ENCODE assay signal across 19 mouse cellular contexts in the genomic region with DNA sequence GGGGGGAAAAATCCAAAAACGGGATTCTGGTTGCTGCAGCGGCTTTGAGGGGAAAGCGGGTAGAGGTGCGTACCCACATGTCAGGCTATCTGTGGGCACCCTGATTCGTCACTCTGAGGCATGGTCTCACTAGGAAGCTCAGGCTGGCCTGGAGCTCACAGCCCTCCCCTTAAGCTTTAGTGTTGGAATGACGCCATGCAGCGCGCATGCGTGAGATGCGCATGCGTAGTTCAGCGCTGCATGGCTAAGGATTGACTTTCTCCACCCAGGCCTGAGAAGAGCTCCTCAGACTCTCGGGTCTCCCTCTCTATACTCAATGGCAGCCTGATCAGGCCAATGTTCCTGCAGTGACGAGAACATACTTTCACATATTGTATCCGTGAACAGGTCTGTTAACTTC. TPM values are rescaled to one million over a fixed set of nuclear protein-coding genes. Genes with fewer than 3 reads are reported as not detected.
DNase-seq lines count a peak whose midpoint lies in the region; ATAC-seq and TF ChIP-seq lines count a peak whose summit lies in the region.
"Had no signal": no experiment of that assay in that cellular context is flagged by ENCODE, and none has a peak within 500 bp of the region (broad histone marks: within the 10 kb centered on the region; RNA-seq: fewer than 3 reads in every experiment).

No protein-coding gene starts in this region.

- 90% methylated on average over 15 of the region's 15 CpGs for WGBS in forebrain, embryonic 12.5 days
- 86% methylated on average over 15 of the region's 15 CpGs for WGBS in forebrain, embryonic 13.5 days
- WGBS in olfactory bulb, adult 2 months, result 57% methylated on average over 15 of the region's 15 CpGs
- WGBS in heart, embryonic 11.5 days (ENCODE audit: insufficient replicate concordance), result 75% methylated on average over 15 of the region's 15 CpGs

- H3K4me3 ChIP-seq in forebrain, embryonic 12.5 days (replicated peaks), result no peak overlapping the region
- no peak overlapping the region for H3K4me3 ChIP-seq in forebrain, embryonic 13.5 days
- H3K4me3 ChIP-seq in layer of hippocampus, adult 2 months, result no peak overlapping the region
- H3K4me3 ChIP-seq in testis, adult 2 months (ENCODE audit: control insufficient read depth, low read depth, low read length), result peak overlapping the region; percentile 1; the same call in 1 of the 2 replicates
- no peak overlapping the region for H3K4me3 ChIP-seq in olfactory bulb, adult 2 months (ENCODE audit: insufficient read depth, low read depth, low read length)
- H3K4me3 ChIP-seq in heart, embryonic 11.5 days (ENCODE audit: low read depth, low read length), result no peak overlapping the region
- H3K4me3 ChIP-seq: heart, embryonic 10.5 days; neural tube, embryonic 12.5 days; stomach, embryonic 15.5 days had no signal

- H3K27me3 ChIP-seq in forebrain, embryonic 12.5 days, result peaks cover 9% of the 10 kb centered on the region; the same call in 1 of the 2 replicates
- H3K27me3 ChIP-seq in forebrain, embryonic 13.5 days, result no peaks in the 10 kb centered on the region
- no peaks in the 10 kb centered on the region for H3K27me3 ChIP-seq in testis, adult 2 months (ENCODE audit: control insufficient read depth, insufficient read depth, low read length)
- peaks cover 17% of the 10 kb centered on the region for H3K27me3 ChIP-seq in heart, embryonic 11.5 days (ENCODE audit: control insufficient read depth, insufficient read depth, low read length)
- H3K27me3 ChIP-seq: neural tube, embryonic 12.5 days; stomach, embryonic 15.5 days had no signal

- peak overlapping the region; percentile 78; the same call in 1 of the 2 replicates for H3K27ac ChIP-seq in forebrain, embryonic 12.5 days
- no peak overlapping the region; the same call in 1 of the 2 replicates for H3K27ac ChIP-seq in forebrain, embryonic 13.5 days
- H3K27ac ChIP-seq in layer of hippocampus, adult 2 months, result peak overlapping the region; percentile 98
- H3K27ac ChIP-seq in testis, adult 2 months (ENCODE audit: control insufficient read depth, insufficient read depth, low read depth, low read length), result no peak overlapping the region
- peak overlapping the region; percentile 82 for H3K27ac ChIP-seq in olfactory bulb, adult 2 months (ENCODE audit: insufficient read depth, low read depth, low read length)
- H3K27ac ChIP-seq in heart, embryonic 11.5 days (ENCODE audit: low read depth, low read length), result no peak overlapping the region
- H3K27ac ChIP-seq: heart, embryonic 10.5 days; stomach, embryonic 15.5 days had no signal

- no peak for DNase-seq in layer of hippocampus, adult 2 months (ENCODE audit: low spot score in 2 of 2)
- no peak for DNase-seq in layer of hippocampus, postnatal 10 days (ENCODE audit: low spot score in 2 of 2)
- DNase-seq in testis, postnatal 14 days (ENCODE audit: low spot score), result no peak
- DNase-seq: adrenal gland, postnatal 10 days; heart, postnatal 10 days; left cerebral cortex, postnatal 4 days; liver; thymus, postnatal 14 days had no signal

- H3K4me2 ChIP-seq in forebrain, embryonic 12.5 days, result no peak overlapping the region
- no peak overlapping the region for H3K4me2 ChIP-seq in forebrain, embryonic 13.5 days
- H3K4me2 ChIP-seq in heart, embryonic 11.5 days, result no peak overlapping the region
- H3K4me2 ChIP-seq: stomach, embryonic 15.5 days had no signal

- H3K36me3 ChIP-seq in forebrain, embryonic 12.5 days (replicated peaks), result no peaks in the 10 kb centered on the region
- H3K36me3 ChIP-seq in forebrain, embryonic 13.5 days (ENCODE audit: poor library complexity, severe bottlenecking), result no peaks in the 10 kb centered on the region
- no peaks in the 10 kb centered on the region for H3K36me3 ChIP-seq in testis, adult 2 months (ENCODE audit: control insufficient read depth, insufficient read depth, low read length)
- no peaks in the 10 kb centered on the region for H3K36me3 ChIP-seq in heart, embryonic 11.5 days (ENCODE audit: control insufficient read depth, insufficient read depth, low read length)
- H3K36me3 ChIP-seq: heart, embryonic 10.5 days; neural tube, embryonic 12.5 days; stomach, embryonic 15.5 days had no signal

- no peak for TF ChIP-seq CTCF in layer of hippocampus, adult 2 months (conservative IDR thresholded peaks at IDR 0.05)
- no peak for TF ChIP-seq CTCF in testis, adult 2 months (IDR thresholded peaks at IDR 0.05; ENCODE audit: control insufficient read depth, insufficient read depth, insufficient replicate concordance, low read depth, low read length)
- TF ChIP-seq CTCF in olfactory bulb, adult 2 months (IDR thresholded peaks at IDR 0.05; ENCODE audit: insufficient read depth, low read depth, low read length), result no peak

- ATAC-seq in forebrain, embryonic 12.5 days (ENCODE audit: low FRiP score), result no peak
- ATAC-seq in forebrain, embryonic 13.5 days, result no peak
- no peak for ATAC-seq in heart, embryonic 11.5 days (replicated peaks; ENCODE audit: insufficient number of reproducible peaks, low FRiP score, low TSS enrichment)
- ATAC-seq: CD4-positive, CD25-positive, alpha-beta regulatory T cell, adult 4 months; lung, postnatal 0 days had no signal

- TF ChIP-seq POLR2A in testis, adult 2 months (IDR thresholded peaks at IDR 0.05; ENCODE audit: control insufficient read depth, low read depth, low read length), result no peak
- no peak; the same call in 1 of the 2 replicates for TF ChIP-seq POLR2A in olfactory bulb, adult 2 months (IDR thresholded peaks at IDR 0.05; ENCODE audit: insufficient read depth, low read depth, low read length)

- no peak overlapping the region for H3K9ac ChIP-seq in forebrain, embryonic 12.5 days
- H3K9ac ChIP-seq in forebrain, embryonic 13.5 days, result no peak overlapping the region
- no peak overlapping the region for H3K9ac ChIP-seq in heart, embryonic 11.5 days (ENCODE audit: low read depth, low read length)
- H3K9ac ChIP-seq: neural tube, embryonic 12.5 days; stomach, embryonic 15.5 days had no signal

- no peaks in the 10 kb centered on the region for H3K9me3 ChIP-seq in forebrain, embryonic 12.5 days
- H3K9me3 ChIP-seq in forebrain, embryonic 13.5 days (replicated peaks), result no peaks in the 10 kb centered on the region
- no peaks in the 10 kb centered on the region for H3K9me3 ChIP-seq in heart, embryonic 11.5 days (replicated peaks; ENCODE audit: control insufficient read depth, low read length)
- H3K9me3 ChIP-seq: heart, embryonic 10.5 days; neural tube, embryonic 12.5 days; stomach, embryonic 15.5 days had no signal

- peaks cover 53% of the 10 kb centered on the region for H3K4me1 ChIP-seq in forebrain, embryonic 12.5 days
- peaks cover 58% of the 10 kb centered on the region for H3K4me1 ChIP-seq in forebrain, embryonic 13.5 days
- H3K4me1 ChIP-seq in testis, adult 2 months (ENCODE audit: control insufficient read depth, insufficient read depth, low read length), result peaks cover 17% of the 10 kb centered on the region
- peaks cover 63% of the 10 kb centered on the region for H3K4me1 ChIP-seq in olfactory bulb, adult 2 months (ENCODE audit: control insufficient read depth, insufficient read depth, low read length)
- no peaks in the 10 kb centered on the region for H3K4me1 ChIP-seq in heart, embryonic 11.5 days (ENCODE audit: control insufficient read depth, insufficient read depth, low read length)
- H3K4me1 ChIP-seq: stomach, embryonic 15.5 days had no signal

RNA-seq across cellular contexts. Expression of a gene that starts 24.2 kb away (rescaled TPM):
- polyA plus RNA-seq in forebrain, embryonic 12.5 days (2016; fragmentation: Nextera tagmentation; extraction: Ambion mirVana), result 13.4 and 14.8 TPM in 2 replicates
- 22.5 and 24.0 TPM in 2 replicates for polyA plus RNA-seq in forebrain, embryonic 13.5 days (2015; fragmentation: Nextera tagmentation; extraction: Ambion mirVana)
- total RNA-seq in layer of hippocampus, adult 2 months (2021), result 100 to 1,000 TPM; 233 to 235 TPM
- total RNA-seq in layer of hippocampus, postnatal 10 days (2021), result 100 to 1,000 TPM; 192 TPM
- polyA plus RNA-seq in testis, adult 2 months (2012; rRNA removed), result 6.9 and 7.8 TPM in 2 replicates
- polyA plus RNA-seq in olfactory bulb, adult 2 months (2012; ENCODE audit: insufficient read depth, insufficient read length, low replicate concordance, missing spikeins), result 99.7 TPM in 1 of 2 replicates, not detected in the other
- 0.10 TPM in 1 of 2 replicates, not detected in the other for polyA plus RNA-seq in heart, embryonic 11.5 days (2014; fragmentation: Nextera tagmentation; extraction: Ambion mirVana)
- total RNA-seq: megakaryocyte progenitor cell, adult 5-6 weeks had no signal
- polyA plus RNA-seq: CD4-positive, CD25-positive, alpha-beta regulatory T cell, adult 4 months had no signal

Comparison
In these comparisons a context has a peak if more than half of its experiments do, and no peak if none do; other contexts are left out.
1. H3K27ac ChIP-seq: peak in forebrain, embryonic 12.5 days (single experiment), layer of hippocampus, adult 2 months (single experiment) and olfactory bulb, adult 2 months (single experiment); none in forebrain, embryonic 13.5 days (single experiment), testis, adult 2 months (single experiment) and heart, embryonic 11.5 days (single experiment).